Mouse (Mus musculus): ENCODE measurements around the gene Efcab3.

The Efcab3 gene

GRCm38 (mm10) chr11:105146593-105146992 lies 83.2 kb downstream of the Efcab3 start, which contains the start of gene Gm10842:
Gene Gm10842, plus strand, starts transcription at chr11:105146893.
- DNase-seq (ENCODE audit: low spot score) = no peak

DNA sequence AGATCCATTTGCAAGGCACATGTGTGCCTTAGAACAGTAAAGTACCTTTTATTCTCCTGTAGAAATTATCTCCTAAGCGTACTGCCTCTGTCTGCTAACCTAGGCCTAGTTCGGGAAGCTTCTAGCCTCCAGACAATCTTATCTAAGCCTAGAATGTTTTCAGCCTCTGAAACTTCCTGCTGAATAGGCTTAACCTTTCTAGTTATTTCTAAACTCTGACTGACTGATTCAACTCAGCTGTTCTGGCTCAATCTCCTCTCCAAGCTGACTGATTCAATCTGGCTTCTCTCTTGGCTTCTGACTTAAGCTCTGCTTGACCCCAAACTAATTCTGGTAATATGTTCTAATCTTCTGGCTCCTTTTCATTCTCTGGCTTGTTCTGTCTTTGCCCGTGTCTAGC lies 86.0 kb downstream of the Efcab3 start:
- no peak for DNase-seq (ENCODE audit: low spot score)

DNA sequence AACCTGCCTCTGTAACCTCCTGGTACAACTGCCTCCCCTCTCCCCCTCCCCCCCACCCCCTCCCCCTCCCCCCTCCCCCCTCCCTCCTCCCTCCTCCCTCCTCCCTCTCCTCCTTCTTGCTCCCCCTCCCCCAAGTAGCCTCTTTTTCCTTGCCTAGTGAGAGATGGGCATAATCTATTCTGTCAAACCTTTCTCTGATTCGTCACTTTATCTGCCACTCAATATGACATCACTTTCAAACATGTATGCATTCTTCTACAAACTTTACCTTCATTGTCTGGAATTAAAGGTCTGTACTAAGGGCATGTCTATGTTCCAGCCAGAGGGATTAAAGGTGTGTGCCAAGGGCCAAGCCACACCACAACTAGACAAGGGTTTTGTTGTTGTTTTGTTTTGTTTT lies 86.4 kb downstream of the Efcab3 start:
- no peak for DNase-seq (ENCODE audit: low spot score)

GRCm38 (mm10) chr11:105150691-105151090 lies 87.3 kb downstream of the Efcab3 start:
- DNase-seq (ENCODE audit: low spot score) = no peak

- no peak for DNase-seq (ENCODE audit: low spot score)
Observed at GRCm38 (mm10) chr11:105151226-105152016, 88.0 kb downstream of the Efcab3 start.

GRCm38 (mm10) chr11:105152017-105152300 lies 88.6 kb downstream of the Efcab3 start:
- DNase-seq (ENCODE audit: low spot score) = no peak

DNA sequence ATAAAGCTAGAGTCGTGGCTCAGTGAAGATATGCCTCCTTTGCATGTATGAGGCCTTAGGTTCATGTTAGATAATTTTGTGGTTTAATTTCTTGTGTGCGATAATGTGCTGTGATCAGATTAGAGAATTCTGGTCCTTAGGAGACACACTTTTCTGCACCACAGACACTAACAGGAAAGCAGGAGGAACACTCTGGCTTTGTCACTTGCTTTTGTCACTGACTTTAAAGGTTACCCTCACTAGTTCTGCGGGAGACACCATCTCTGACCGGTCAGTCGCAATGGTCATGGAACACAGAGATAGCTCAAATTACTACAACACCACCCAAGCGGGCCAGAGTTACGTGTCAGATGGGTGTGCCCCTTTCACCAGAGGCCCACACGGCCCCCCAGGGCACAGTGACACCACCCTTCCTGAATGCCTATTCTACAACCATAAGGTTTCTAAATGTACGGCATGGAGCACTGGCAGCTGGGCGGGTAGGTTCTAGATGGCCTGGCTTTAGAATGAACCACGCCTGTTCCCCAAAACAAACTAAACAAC lies 89.0 kb downstream of the Efcab3 start:
- DNase-seq (ENCODE audit: low spot score) = no peak

DNA sequence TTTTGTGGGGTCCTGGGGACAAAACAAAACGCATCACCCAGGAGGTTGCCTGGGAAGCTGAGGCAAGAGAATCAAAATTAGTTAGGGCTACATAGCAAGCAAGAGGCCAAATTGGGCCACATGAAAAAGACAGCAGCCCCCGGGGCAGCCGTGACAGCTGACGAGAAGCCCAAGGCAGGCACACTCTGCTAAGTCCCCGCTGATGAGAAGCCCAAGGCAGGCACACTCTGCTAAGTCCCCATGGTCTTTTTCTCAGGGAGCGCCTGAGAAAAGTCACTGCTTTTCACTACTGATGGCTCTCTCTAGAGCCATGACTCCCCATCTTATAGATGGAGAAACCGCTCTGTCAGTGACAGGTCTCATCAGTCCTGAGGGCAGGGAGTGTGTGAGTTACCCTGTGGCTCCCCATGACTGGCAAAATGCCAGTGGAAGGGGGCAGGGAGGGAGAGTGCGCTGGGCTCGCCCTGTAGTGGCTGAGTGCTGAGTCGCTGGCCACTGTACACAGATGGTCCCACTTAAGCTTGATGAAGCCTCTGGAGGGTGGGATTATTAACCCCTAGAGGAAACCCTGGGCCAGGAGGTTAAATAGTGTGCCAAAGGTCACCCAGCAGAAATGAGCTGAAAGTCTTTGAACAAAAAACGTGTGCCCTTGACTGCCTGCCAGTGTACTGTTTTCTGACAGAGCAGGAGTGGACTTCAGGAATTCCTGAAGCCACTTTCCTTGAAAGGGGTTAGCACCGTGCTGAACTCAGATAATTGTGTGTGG lies 89.9 kb downstream of the Efcab3 start:
- DNase-seq (ENCODE audit: low spot score) = peak; percentile 87

DNA sequence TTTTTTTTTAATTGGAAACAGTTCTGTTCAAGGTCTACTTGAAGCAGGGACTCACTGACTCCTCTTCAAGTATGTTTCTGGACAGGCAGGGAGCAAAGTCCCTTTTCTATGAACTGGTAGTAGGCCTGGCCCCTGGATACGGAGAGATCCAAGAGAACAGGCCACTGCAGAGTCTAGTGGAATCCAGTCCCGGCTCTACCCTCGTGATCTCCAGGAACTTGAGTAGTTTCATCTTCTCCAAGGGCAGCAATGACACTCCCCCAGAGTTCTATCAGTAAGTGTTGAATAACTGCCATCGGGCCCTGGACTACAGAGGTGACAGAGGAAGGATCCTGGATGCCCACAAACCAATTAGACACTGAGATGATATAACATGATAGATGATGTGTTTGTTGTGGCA lies 92.5 kb downstream of the Efcab3 start:
- peak; percentile 13 for DNase-seq (ENCODE audit: low spot score)

- no peak for DNase-seq (ENCODE audit: low spot score)
Observed at GRCm38 (mm10) chr11:105156748-105157267, 93.4 kb downstream of the Efcab3 start.

DNA sequence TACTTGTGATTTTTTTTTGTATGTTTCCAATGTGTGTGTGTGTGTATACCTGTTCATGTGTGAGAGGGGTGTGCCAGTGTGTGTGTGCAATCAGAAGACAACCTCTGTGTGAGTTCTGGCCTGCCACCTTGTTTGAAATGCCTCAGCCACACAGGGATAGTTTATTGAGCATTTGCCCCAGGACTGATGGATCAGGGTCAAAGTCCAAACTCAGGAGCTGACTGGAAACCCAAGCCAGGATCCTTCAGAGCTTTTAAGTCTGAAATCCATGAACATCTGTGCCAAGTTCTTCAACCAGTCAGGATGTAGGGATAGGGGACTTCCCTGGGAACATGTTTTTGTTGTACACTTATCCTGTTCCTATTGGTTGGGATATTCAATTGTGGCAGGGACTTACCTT lies 94.7 kb downstream of the Efcab3 start:
- no peak for DNase-seq (ENCODE audit: low spot score)

DNA sequence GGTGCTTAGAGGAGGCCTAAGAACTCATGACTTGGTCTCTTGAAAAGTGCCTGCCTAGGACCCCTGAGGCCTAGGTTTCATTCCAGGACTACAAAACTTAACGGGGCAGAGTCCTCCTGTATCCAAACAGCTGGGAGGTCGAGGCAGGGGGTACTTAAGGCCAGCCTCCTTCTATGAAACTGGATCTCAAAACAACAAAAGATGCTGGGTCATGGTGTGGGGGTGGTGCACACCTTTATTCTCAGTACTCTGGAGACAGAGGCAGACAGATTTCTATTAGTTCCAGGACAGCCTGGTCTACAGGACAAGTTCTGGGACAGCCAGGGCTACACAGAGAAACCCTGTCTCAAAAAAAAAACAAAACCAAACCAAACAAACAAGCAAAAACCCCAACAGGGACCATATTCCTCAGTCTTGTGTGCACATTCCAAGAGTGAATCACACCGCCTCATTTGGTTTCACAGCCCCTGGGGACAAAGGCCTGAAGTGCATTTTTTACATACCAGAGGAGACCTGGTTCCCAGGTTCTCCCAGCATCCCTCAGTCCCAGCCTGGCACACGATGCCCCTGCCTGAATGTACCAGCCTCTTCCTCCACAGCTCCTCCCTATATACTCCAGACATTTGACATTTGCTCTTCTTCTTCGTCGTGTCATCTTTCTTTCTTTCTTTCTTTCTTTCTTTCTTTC lies 96.4 kb downstream of the Efcab3 start:
- DNase-seq (ENCODE audit: low spot score) = no peak

- no peak for DNase-seq (ENCODE audit: low spot score)
Observed at GRCm38 (mm10) chr11:105161411-105161810, 98.0 kb downstream of the Efcab3 start.

GRCm38 (mm10) chr11:105164516-105165510 lies 101.4 kb downstream of the Efcab3 start:
- no peak for DNase-seq (ENCODE audit: low spot score)

- DNase-seq (ENCODE audit: low spot score) = no peak
Observed at GRCm38 (mm10) chr11:105166780-105167179, 103.4 kb downstream of the Efcab3 start.

Measured in embryo, embryonic 10.5 days (tissue).